Mouse (Mus musculus): ENCODE measurements around the gene Slc30a3. TPM values are rescaled to one million over a fixed set of nuclear protein-coding genes. Genes with fewer than 3 reads are reported as not detected.
"Not testable (repeated sequence)": the region's sequence is repeated elsewhere in the genome, so short reads cannot be mapped to it uniquely, and the experiment has no call there.

Slc30a3 gene
- polyA plus RNA-seq, 1 experiment = 5.7 TPM

DNA sequence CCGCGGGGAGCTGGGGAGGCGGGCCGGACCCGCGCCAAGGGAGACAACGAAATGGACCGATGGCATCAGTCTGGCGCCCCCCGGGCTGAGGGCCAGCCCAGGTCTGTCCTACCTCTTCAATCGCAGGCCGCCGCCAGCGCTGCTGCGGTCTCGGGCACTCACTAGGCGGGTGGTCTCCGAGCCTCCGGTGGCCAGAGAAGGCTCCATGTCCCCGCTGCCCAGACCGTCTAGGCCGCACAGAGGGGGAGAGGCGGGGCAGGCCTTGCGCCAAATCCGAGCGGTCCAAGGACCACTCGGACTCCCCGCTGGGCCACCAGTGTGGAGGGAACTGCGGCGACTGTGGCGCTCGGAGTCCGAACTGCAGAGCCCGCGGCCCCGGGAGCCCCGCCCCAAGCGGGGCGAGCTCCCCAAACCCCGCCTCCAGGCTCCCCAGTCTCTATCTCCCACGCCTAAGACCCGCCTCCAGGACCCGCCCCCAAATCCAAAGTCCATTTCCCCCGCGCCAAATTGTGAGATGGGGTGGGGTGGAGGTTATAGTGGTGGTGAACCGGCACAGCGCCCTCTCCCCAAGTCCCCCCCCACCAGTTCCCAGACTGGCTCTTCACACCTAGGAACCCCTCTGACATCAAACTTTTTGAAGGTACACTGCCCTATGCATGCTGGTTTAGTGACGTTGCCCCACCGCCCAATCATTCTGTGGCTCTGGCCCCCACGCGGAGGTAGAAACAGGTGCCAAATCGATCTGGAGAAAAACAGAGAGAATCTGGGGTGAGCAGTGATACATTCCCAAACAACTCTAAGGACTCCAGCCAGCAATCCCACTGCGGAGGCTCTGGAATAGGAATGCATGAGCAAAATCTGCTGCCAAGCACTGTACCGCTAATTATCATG, 14.6 kb downstream of the Slc30a3 start:
- DNase-seq (ENCODE audit: low read depth) = no peak

DNA sequence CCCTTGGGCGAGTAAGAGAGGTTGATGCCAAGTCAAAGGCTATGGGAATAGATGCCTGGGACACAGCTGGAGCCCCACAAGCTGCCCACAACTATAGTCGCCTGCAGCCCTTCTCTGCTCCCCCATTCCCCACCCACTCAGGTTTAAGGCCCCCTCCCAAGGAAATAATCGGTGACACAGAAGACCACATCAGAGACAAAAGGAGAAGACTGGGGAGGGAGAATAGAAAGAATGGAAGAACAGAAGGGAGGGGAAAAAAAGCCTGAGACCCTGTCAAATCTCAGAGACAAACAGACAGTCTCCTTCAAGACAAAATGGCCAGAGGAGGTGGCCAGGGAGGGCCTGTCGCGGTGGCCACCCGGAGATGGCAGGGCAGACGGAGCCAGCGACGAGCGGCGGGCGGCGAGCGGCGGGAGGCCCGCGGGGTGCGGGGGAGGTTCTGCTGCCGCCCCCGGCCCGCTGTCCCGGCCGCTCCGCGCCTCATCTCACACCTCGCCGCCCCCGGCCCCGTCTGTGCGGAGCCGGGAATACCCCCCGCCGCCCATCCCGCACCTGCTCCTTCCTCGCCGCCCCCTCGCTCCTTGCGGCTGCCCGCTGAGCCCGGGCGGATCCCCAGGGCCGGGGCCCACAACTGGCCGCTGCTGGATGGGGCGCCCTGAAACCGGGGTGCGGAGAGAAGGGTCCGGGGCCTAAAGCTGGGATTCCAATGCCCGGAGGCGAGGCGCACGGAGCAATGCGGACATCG, 15.6 kb downstream of the Slc30a3 start:
- DNase-seq (ENCODE audit: low read depth) = no peak

DNA sequence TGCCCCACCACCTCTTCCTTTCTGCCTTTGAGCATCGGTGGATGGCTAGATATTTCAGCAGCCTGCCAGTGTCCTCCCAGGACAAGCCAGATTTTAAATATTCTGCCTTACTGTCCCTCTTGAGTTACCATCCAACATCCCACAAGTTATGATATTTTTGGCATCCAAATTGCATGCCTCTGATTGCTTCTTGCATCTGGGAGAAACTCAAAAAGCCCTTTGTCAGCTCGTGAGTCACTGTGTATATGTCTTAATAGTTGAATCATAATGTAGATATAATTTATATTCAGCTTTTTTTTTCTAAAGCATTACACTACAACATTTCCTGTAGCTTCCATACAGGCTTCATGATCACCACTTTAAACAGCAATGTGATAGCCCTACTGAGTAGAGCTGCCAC, 20.9 kb downstream of the Slc30a3 start:
- DNase-seq (ENCODE audit: low read depth) = no peak

DNA sequence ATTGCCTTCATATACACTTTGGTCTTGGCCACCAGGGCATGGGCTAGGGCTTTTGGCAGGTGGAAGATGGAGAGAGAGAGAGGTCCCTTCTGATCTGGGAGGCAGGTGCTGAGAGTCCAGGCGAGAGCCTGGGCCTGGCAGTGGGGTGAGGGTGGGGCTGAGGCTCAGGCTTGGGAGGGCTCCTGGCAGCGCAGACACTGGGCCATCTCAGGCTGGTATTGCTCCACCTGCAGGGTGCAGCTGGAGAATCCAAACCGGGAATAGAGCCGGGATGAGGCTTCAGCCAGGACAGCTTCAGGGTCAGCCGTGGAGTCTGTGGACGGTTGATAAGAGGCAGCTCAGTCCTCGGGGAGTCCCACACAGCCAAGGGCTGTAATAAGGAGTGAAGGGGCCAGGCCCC, 21.4 kb downstream of the Slc30a3 start:
- no peak for DNase-seq (ENCODE audit: low read depth)

DNA sequence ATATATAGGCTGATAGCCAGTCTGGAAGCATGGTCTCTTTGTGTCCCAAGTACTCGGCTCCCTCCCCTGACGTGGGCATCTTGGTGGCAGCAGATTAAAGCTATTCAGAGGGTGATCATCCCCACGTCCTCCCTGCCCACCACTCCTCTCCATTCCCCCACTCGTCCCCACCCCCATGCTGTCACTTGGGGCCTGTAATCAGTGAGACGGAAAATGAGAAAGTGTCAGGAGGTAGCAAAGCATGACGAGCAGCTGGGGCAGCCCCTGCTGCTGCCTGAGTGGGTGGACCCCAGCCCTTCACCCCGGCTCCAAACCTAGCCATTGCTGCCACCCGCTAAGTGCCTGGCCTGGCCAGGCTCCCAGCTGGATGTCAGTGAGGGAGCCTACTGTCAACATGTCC, 24.1 kb downstream of the Slc30a3 start:
- no peak for DNase-seq (ENCODE audit: low read depth)

GRCm38 (mm10) chr5:31082935-31083625, 25.0 kb downstream of the Slc30a3 start:
- no peak for DNase-seq (ENCODE audit: low read depth)

GRCm38 (mm10) chr5:31082355-31082754, 25.7 kb downstream of the Slc30a3 start:
- DNase-seq (ENCODE audit: low read depth) = no peak

- no peak for DNase-seq (ENCODE audit: low read depth)
These were observed 26.7 kb downstream of the Slc30a3 start for GRCm38 (mm10) chr5:31081386-31081785.

DNA sequence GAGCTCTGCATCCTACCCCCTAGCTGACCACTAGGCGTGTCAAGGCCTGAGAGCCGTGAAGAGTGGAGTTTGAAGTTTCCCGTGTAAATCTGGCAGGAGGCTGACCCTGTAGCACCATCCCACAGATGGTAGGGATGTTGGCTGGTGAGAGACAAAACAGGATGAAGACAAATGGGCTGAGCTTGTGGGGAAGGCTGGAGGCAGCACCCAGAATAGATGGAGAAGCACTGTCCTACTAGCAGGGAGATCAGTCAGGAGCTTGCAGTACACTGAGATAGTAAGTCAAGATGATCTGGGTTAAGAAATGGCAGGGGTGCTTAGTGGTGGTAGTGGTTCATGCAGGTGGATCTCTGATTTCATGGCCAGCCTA, 27.3 kb downstream of the Slc30a3 start:
- DNase-seq (ENCODE audit: low read depth) = no peak

GRCm38 (mm10) chr5:31080059-31080794, 27.8 kb downstream of the Slc30a3 start:
- DNase-seq (ENCODE audit: low read depth) = no peak

DNA sequence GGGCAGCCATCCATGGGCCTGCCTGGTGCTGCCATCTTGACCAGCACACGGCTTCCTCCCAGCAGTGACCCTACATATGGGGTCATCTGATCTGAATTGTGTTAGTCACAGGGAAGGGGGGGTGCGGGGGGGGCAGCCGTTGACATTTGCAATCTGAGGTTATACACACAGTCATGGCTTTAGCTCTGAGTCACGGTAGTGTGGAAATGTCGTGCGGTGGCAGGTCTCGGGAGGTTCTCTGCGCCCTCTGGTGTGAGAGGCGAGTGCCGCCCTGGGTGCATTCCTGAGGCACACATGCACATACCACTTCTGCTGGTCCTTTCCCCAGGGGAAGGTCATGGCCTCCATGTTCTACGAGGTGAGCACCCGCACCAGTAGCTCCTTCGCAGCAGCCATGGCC, 31.7 kb downstream of the Slc30a3 start:
- no peak for DNase-seq (ENCODE audit: low read depth)

DNA sequence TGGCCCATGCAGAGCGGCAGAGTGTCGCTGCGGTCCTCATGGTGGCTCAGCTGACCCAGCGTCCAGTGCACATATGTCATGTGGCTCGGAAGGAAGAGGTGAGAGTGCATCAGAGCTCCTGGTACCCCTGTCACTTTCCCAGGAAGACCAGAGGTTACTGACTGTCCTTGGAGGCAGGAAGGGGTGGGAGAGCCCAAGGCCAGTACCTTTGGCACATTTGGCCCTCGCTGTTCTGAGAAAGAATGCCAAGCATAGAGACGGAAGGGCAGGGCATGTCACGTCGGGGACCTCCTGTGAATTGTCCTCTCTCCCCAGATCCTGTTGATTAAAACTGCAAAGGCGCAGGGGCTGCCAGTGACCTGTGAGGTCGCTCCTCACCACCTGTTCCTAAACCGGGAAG, 34.9 kb downstream of the Slc30a3 start:
- DNase-seq (ENCODE audit: low read depth) = no peak

DNA sequence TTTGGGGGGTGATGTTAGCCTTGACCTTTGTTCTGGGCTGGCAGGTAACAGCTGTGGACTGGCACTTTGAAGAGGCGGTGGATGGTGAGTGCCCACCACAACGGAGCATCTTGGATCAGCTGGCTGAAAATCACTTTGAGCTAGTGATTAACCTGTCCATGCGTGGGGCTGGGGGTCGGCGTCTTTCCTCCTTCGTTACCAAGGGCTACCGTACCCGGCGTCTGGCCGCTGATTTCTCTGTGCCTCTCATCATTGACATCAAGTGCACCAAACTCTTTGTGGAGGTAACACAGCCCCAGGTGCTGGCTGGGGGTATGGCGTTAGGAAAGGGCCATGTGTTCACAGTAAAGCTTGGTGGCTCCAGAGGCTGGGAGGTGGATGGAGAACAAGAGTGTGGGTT, 36.2 kb downstream of the Slc30a3 start:
- no peak for DNase-seq (ENCODE audit: low read depth)

DNA sequence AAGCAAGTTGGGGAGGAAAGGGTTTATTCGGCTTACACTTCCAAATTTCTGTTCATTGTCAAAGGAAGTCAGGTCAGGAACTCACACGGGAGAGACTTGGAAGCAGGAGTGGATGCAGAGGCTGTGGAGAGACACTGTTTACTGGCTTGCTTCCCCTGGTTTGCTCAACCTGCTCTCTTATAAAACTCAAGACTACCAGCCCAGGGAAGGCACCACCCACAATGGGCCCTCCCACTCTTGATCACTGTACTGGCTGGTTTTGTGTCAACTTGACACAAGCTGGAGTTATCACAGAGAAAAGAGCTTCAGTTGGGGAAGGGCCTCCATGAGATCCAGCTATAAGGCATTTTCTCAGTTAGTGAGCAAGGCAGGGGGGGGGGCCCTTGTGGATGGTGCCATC, 37.0 kb downstream of the Slc30a3 start:
- no peak for DNase-seq (ENCODE audit: low read depth)

- no peak for DNase-seq (ENCODE audit: low read depth)
These were observed 38.2 kb downstream of the Slc30a3 start for GRCm38 (mm10) chr5:31069810-31070209.

DNA sequence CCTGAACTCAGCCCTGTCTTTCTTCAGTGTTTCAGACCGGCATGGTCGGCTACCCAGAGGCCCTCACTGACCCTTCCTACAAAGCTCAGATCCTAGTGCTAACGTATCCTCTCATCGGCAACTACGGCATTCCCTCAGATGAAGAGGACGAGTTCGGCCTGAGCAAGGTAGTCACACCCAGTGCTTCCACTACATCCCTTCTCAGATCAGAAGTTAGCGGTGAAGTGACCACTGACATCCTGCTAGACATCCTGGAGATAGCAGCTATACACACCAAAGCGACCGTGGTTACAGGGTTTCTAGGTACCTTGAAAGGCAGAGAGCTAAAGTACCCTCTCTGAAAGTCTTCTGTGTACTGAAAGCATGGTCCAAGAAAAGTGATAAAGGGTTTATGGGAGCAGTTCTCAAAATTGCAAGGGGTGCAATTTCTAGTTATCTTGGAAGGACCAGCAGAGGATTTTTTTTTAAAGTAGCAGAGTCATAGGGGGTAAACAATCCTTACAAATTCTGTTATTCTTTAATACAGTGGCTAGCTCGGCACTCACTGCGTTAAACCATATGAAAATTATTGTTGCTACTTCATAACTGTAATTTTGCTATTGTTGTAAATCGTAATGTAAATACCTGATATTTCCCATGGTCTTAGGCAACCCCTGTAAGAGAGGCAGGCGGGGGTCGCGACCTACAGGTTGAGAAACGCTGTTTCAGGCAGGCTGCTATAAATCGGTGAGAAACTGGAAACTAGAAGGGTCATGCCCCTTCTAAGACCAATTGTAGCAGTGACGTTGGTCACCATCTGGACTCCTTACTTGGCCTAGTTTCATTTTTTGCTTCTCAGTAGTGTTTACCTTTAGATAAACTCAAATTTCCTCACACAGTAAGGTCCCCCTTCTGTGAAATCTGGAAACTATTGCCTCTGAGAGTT, 52.6 kb downstream of the Slc30a3 start:
- DNase-seq (ENCODE audit: low read depth) = no peak

DNA sequence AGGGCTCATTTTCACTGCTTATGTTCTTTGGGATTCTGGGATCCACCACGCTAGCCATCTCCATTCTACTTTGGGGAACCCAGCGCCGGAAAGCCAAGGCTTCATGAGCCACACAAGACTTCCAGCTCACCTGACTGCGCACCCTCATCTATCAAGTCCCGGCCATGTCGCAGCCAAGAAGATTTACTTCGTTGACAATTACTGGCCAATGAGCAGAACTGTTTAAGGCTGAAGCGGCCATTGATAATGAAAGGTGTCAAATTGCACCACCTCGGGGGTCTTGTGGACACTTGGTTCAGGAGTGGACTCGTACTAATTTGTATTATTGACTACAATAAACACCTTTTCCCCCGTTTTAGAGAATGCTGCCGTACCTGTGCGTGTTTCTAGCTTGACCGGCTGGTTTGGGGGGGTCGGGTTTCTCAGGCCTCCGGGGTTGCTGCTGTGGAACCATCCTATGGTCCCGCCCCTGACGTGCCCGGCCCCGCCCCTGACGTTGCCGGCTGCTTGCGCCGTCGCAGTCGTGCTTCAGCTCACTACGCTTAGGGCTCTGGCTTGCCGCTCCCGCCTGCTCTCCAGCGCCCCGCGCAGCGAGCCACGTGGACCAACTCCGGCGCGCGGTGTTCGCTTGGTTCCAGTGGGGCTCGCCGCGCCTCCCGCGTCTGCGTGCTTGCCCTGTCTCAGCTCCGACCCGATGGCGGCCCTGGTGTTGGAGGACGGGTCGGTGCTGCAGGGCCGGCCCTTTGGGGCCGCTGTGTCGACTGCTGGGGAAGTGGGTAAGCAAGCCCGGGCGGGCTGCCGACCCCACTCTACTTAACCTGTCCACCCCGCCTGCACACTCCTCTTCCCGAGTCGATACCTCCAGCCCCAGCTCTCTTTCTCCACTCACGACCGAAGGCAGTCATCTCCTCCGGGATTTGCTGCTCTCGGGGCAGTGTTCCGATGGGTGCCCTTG, 53.5 kb downstream of the Slc30a3 start, which contains the start of gene Cad:
Gene Cad, plus strand, starts transcription at position 520 of the 955 bp plus-strand sequence.
- DNase-seq (ENCODE audit: low read depth) = no peak

GRCm38 (mm10) chr5:31053728-31054127, 54.3 kb downstream of the Slc30a3 start:
- not testable (repeated sequence) for DNase-seq (ENCODE audit: low read depth)

- DNase-seq (ENCODE audit: low read depth) = no peak
These were observed 57.6 kb downstream of the Slc30a3 start for GRCm38 (mm10) chr5:31050427-31050826.

Measured in gonadal fat pad, adult 2 months (tissue).